Mouse (Mus musculus) heart, adult 2 months (tissue): ENCODE data around the gene Mlec.
"Not testable (repeated sequence)": the region's sequence is repeated elsewhere in the genome, so short reads cannot be mapped to it uniquely, and the experiment has no call there.

Source experiments
- CTCF ChIP-seq: fragments of 200-600 bp; IDR thresholded peaks from 2 replicates; pipeline ENCODE4 v1.8.1; 2022; ENCODE audit warnings: antibody characterized with exemption, mild to moderate bottlenecking, moderate library complexity
- EP300 ChIP-seq: fragments of 200-500 bp; IDR thresholded peaks from 2 replicates; pipeline ENCODE4 v1.6.1; 2011; ENCODE audit warnings: low read depth, low read length, control low read depth; ENCODE audit not compliant: insufficient read depth
- POLR2A ChIP-seq: fragments of 200-500 bp; IDR thresholded peaks from 2 replicates; pipeline ENCODE4 v1.6.1; 2011; ENCODE audit warnings: mild to moderate bottlenecking, low read depth, low read length, control low read depth; ENCODE audit not compliant: insufficient read depth

GRCm38 (mm10) chr5:115148872-115149271, 9.1 kb downstream of the Mlec start:
- not testable (repeated sequence) for TF ChIP-seq POLR2A, CTCF, EP300
